Mouse (Mus musculus) kidney, adult 11 months (tissue): Measurements from ENCODE around the gene Islr2.

Experiments
- DNase-seq: peaks from one replicate; pipeline ENCODE4 v3.0.0; 2022

Islr2 gene

GRCm38 (mm10) chr9:58150733-58151361 lies 53.3 kb downstream of the Islr2 start:
- DNase-seq = no peak

- no peak for DNase-seq
These were observed 55.3 kb downstream of the Islr2 start for GRCm38 (mm10) chr9:58148806-58149205.
